Mouse (Mus musculus) lung, postnatal 36 days (tissue): ENCODE measurements around the gene Hipk4.
A peak's percentile ranks its signal among the peaks of the same experiment; 100 is the strongest.
"Not testable (repeated sequence)": the region's sequence is repeated elsewhere in the genome, so short reads cannot be mapped to it uniquely, and the experiment has no call there.

Experiments used
- DNase-seq: peaks from one replicate; pipeline ENCODE4 v3.0.0; 2022; ENCODE audit warnings: mixed read lengths

Hipk4 gene

DNA sequence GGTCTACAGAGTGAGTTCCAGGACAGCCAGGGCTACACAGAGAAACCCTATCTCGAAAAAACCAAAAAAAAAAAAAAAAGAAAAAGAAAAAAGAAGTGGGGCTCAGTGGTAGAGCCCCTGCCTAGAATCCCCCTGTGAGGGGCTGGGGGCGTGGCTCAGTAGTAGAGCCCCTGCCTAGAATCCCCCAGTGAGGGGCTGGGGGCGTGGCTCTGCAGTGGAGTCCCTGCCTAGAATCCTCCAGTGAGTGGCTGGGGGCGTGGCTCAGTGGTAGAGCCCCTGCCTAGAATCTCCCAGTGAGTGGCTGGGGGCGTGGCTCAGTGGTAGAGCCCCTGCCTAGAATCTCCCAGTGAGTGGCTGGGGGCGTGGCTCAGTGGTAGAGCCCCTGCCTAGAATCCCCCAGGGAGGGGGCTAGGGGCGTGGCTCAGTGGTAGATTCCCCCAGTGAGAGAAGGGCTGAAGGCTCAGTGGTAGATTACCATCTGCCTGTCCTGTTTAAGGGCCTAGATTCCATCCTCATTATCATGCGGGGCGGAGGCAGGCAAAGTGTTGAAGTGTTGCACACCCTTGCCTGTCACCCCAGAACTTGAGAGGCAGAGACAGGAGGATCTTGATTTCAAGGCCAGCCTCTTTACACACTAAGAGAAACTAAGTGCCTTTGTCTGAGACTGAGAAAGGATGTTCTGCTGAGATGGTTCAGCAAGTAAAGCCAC is 28.3 kb upstream of the Hipk4 start:
- DNase-seq, result not testable (repeated sequence)

DNA sequence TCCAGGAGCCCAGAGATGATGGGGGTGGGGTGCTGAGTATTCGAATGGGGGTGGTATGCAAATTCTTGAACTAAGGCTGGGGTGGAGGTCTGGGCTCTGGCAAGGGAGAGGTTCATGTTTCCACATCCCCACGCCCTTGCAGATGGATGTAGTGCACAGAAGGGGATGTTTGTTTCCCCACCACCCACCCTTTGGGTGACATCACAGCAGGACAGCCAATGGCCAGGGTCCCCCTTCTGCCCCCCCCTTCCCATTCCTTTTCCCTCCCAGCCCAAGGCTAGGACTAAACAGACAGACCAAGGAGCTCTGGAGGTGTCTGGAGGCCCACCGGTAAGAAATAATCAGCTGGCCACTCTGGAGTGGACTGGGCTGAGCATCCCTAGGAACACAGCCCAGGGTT is 24.0 kb upstream of the Hipk4 start, which contains the start of gene Prx:
Gene Prx (plus strand): TSS at position 289 of the 400 bp plus-strand sequence.
- peak; percentile 63 for DNase-seq

DNA sequence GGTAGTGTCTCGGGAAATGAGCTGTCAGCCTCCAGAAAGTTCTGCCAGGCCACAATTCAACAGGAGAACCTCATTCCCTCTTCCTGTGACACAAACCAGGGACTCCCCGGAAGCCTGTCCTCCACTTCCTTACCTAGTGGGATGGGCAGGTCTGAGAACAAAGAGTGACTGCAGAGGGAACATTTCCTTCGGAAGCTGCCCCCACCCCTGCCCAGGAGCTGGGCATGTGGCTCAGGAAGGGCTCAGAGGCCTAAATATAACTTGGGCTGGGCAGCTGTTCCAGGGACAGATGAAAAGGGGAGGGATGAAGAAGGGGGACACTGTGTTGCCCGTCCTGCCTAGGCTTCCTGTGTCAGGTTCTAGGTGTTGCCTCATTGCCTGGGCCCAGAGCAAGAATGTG is 21.4 kb upstream of the Hipk4 start:
- DNase-seq, result peak; percentile 78

DNA sequence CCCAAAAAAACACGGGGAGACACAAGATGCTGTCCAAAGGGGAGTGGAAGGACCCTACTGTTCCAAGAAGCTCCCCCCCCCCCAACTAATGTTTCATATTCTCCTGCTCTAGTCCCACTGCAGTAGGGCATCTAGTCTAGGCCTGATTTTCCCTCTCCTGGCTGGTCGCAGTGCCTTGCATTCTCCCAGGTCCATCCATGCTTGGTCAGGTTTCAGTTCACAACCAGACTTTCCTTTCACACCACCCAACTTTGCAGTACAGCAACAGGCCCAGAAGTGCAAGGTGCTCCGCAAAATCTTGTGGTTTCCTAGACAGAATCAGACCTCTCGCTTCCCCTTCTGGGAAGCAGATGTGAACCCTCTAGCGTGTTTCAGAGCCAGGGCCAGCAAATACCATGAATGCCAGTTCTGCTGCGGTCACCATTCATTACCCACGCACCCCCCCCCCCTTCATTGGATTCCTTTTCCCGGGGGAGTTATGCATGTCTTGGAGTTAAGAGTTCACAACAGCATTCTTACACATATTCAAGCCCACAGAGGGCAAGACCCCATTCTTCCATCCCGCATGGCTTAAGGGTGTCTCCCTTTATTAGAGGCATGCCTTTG is 16.2 kb upstream of the Hipk4 start:
- peak; percentile 24 for DNase-seq

DNA sequence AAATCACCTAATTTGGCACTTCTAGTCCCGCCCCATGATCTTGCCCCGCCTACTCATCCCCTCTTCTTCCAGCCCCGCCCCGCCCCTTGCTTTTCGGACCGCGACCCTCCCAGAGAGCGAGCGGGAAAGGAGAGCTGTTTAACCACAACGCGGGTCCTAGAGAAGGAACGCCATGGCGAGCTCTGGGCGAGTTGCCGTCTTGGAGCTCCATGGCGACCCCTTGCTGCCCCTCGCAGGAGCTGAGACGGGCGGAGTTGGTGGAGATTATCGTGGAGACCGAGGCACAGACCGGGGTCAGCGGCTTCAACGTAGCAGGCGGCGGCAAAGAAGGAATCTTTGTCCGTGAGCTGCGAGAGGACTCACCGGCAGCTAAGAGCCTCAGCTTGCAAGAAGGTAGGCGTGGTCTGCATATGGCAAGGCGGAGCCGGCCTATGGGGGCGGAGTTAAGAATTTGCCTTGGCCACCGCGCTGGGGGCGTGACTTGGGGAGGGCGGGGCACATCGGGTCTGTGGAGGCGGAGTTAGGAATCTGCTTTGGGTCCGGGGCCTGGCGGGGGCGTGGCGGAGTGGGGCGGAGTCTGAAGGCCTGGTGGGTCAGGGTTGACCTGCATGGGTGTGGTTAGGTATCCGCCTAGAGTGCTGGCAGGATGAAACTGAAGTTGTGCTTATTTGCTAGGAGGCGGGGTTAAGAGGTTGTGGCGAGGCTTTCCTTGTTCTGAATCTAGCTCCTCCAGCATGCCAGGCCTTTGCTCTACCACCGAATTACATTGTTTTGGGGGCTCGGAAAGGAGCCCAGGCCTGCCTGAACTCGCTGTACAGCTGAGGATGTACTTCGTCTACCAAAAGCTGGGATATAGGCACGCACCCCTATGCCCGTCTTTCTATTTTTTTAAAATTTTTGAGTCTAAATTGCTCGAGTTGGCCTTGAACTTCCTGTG is 15.1 kb upstream of the Hipk4 start:
- peak; percentile 100 for DNase-seq

DNA sequence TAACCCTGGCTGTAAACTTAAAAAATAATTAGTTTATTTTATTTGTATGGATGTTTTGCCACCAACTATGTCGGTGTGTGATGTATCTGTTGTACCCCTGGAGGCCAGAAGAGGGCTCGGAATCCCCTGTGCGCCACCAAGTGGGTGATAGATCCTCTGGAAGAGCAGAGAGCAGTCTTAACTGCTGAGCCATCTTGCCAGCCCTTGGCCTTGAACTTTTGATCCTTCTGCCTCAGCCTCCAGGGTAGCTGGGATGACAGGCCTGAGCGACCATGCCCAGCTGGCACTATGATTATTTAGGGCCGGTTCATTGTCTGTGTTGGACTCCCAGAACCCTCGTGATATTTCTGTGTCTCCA is 14.4 kb upstream of the Hipk4 start:
- DNase-seq, result peak; percentile 89

DNA sequence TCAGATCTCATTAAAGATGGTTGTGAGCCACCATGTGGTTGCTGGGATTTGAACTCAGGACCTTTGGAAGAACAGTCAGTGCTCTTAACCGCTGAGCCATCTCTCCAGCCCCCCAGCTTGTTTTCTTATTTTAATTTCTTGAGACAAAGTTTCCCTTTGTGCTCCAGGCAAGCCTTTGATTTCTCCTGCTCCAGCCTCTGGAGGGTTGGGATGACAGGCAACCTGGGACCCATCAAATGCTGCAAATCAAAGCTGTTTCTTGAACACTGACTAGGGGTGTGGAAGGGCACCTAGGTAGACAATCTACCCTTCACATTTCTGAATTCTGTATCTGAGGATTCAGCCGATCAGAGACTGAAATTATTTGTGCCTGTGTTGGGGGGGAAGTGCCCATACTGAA is 12.3 kb upstream of the Hipk4 start:
- DNase-seq, result no peak

DNA sequence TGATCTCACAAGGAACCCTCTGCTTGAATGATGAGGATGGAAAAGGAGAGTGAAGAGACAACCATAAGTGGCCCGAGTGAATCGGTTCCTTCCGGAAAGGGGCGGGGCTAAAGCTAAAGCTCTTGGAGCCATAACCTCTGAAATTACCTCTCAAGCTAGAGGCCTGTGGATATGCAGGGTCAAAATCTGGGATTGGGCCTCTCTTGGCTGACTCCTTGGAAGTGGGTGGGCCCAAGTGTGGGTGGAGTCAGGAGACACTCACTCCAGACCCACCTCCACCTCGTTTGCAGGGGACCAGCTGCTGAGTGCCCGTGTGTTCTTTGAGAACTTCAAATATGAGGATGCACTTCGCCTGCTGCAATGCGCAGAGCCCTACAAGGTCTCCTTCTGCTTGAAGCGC is 8.1 kb upstream of the Hipk4 start:
- no peak for DNase-seq

DNA sequence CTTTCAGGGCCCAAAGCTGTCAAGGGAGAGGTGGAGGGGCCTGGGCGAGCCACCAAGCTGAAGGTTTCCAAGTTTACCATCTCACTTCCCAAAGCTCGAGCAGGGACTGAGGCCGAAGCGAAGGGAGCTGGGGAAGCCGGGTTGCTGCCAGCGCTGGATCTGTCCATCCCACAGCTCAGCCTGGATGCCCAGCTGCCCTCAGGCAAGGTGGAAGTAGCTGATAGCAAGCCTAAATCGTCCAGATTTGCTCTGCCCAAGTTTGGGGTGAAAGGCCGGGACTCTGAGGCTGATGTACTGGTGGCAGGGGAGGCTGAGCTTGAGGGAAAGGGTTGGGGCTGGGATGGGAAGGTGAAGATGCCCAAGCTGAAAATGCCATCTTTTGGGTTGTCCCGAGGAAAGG is 4.8 kb upstream of the Hipk4 start:
- DNase-seq, result no peak

DNA sequence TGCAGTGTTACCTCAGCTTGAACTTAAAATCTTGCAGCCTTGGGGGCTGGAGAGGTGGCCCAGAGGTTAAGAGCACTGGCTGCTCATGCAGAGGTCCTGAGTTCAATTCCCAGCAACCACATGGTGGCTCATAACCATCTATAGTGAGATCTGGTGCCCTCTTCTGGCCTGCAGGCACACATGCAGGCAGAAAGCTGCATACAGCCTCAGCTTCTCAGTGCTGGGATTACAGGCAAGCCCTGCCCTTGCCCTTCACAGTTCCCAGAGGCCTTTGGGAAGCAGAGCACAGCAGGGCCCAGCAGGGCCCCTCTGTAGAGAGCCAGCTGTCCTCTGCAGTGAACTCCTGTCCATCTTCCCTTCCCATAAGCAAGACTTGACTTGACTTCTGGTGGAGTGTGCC is 3.0 kb upstream of the Hipk4 start:
- no peak for DNase-seq

DNA sequence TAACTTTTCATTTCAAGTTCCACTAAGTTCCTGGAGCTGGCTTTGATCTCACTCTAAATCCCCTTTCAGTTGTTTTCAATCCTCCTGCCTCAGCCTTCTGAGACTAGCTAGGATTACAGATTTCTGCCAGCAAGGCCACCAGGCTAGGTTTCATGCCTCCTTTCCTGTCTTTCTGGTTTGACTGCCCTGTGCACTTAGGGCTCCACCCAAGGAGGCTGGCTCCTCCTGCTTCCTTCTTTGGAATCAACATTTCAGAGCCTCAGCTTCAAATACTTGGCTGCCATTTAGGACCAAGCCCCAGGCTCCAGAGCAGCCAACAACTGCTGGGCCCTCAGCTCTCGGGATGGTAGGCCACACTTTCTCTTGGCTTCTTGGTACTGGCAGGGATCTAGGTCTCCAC is 2.5 kb upstream of the Hipk4 start:
- DNase-seq, result peak; percentile 69

DNA sequence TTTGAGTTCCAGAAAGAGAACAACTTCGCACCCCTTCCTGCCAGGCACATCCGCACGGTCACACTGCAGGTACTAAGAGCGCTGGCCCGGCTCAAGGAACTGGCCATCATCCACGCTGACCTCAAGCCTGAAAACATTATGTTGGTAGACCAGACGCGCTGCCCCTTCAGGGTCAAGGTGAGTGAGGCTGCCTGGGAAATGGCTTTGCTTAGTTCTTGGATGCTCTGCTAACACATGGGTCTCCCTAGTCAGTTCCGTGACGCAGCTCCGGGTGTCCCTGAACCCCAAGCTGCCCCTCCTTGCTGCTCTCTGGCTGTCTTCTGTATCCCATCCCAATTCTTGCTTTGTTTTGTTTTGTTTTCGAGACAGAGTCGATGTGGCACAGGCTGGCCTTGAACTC is 738 bp downstream of the Hipk4 start:
- DNase-seq, result no peak

DNA sequence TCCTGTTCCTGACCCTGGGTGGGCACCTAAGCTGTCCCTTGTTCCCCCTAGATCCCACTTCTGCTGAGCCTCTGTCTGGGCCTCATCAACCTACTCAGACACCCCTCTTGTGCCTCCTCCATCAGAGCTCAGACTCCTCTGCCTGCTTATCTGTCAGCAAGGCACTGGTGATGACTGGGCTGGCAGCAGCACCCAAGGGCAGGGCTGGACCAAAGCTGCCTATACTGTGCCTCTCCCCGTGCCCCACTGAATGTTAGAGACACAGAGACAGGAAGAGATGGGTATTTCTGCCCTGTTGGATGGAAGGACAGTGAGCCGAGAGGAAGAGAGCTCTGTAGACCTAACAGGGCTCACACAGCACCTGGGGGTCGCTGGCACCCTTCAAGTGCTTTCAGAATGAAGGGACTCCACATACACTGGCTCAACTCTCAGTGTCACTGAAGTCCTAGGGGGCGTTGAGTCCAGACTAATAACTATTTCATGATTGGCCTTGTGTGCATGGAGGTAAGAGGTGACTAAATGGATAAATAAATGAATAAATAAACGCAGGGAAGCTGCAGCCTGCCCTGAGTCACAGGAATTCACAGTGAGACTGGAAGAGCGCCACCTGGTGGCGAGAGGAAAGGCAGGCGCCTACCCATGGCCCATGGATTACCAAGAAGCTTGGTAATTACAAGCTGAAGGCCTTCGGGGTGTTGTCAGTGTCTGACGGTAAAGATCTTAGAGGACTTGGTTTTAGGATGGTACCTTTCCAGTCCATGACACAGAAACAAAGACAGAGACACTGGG is 3.2 kb downstream of the Hipk4 start:
- DNase-seq, result peak; percentile 86

DNA sequence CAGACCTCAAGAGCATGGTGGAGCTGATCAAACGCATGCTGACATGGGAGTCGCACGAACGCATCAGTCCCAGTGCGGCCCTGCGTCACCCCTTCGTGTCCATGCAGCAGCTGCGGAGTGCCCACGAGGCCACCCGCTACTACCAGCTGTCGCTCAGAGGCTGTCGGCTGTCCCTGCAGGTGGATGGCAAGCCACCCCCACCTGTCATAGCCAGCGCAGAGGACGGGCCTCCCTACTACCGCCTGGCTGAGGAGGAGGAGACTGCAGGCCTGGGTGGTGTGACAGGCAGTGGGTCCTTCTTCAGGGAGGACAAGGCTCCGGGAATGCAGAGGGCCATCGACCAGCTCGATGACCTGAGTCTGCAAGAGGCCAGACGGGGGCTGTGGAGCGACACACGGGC is 6.0 kb downstream of the Hipk4 start:
- DNase-seq, result no peak

DNA sequence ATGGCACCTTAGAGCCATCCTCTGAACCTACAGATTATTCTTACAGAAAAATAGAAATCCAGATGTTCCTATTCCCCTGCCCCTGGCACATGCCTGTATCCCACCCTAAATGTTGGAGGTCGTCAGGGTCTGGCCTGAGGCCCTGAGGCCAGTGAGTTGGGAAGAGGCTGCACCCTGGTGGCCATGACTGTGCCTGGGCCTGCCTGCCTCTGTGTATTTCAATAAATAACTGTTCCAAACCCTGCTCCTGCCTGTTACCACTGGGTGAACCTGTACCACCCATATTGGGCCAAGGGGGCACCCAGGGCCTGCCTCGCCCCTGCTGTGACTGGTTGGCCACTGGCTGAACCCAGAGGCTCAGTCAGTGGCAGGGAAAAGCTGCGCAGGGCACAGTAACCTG is 7.9 kb downstream of the Hipk4 start:
- DNase-seq, result no peak

DNA sequence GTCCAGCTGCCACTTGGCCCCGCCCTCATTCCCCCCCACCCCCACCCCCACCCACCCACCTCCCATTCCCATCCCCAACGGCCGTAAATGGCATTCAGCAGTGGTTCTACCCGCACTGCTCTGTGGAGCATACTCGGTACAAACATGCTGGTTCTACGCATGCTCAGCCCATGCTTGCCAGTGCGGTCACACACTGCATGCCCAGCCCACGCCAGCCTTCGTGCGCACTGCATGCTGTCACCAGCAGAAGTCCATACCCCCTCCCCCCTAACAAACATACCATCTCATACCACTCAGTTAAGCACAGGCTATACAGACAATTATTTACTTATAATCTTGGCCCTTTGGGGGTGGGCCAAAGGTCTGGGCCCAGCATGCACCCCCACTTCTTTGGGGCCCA is 8.6 kb downstream of the Hipk4 start:
- DNase-seq, result no peak

DNA sequence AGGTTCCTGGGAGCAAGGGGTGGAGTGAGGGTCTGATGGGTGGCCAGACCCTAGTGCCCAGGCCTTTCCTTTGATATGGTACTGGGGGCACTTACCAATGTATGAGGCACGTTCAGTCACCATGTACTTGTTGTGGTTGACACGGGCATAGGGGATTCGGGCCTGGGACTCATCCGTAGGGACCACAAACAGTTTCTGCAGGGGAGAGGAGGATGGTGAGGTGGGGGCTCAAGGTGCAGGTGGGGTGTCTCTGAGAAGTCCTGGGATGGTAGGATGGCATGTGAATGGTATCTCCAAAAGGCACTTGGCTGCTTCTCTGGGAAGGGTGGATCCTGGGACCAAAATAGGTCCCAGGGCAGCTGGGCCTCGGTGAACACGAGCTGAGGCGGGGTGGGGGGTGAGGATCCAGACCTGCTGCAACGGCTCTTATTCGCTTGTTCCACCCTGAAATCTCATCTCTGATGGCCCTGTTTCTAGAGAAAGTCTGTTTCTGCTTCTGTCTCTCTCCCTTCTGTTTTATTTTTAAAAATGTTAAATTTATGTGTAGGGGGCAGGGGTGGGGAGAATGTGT is 9.5 kb downstream of the Hipk4 start:
- no peak for DNase-seq

DNA sequence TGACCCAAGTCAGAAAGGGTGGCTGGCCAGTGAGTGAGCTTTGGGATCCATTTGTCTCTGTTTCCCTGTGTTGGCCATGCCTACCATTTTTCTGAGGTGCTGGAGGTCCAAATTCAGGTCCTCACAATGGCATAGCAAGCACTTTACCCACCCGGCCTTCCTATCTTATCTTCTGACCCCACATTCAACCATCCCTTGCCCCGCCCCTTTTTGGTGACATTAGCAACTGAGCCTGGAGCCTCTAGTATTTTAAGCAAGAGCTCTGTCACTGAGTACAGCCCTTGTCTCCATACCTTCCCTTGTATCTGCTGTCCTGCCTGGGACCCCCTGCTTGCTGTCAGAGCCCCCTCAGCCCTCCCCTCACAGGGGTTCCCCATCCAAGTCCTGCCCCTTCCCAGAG is 12.3 kb downstream of the Hipk4 start:
- no peak for DNase-seq

DNA sequence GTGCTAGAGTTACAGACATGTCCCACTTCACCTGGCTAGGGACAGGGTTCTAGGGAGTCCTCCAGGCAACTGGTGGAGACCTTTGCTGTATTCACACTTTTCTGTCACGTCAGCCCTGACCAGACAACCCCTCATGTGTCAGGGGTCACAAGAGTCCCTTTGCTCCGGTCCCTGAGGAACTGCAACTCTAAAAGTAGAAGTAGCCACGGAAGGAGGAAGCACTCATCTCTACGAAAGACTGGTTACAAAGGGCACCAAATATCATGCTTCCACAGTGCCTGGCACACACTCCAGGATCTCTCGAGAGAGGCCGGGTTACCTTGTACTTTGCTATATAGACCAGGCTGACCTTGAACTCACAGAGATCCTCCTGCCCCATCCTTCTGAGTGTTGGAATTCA is 13.6 kb downstream of the Hipk4 start:
- peak; percentile 47 for DNase-seq

DNA sequence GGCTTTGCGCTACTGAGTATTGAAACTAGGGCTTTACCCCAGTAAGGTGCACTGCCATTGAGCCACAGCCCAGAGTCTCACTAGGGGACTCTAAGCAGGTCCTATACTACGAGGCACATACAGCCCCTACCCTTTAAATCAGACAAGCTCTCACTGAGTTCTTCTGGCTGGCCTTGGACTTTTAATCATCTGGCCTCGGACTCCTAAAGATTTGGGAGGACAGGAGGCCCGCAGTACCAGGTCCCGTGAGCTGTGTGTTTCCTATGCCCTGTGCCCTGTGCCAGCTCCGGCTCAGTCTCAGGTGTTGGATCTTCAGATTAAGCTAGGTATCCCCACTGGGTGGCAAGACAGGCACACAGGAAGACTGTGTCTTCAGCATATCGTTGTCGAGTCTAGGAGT is 14.9 kb downstream of the Hipk4 start:
- no peak for DNase-seq

DNA sequence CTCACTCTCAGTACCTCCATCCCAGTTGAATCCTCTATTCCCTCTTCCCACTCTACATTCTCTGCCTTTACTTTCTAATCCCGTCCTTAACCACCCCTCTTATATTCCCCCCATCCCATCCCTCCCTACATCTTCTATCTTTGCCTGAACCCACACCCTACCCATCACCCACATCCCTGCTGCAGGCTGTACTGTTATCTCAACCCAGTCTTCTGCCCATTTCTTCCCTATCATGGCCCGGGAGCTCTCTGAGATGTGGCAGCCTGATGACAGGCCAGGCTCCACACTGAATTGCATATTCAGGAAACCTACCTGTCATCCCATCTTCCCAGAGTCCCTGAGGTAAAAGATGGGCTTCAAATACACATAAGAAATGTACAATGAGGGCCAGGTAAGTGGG is 15.7 kb downstream of the Hipk4 start:
- no peak for DNase-seq

DNA sequence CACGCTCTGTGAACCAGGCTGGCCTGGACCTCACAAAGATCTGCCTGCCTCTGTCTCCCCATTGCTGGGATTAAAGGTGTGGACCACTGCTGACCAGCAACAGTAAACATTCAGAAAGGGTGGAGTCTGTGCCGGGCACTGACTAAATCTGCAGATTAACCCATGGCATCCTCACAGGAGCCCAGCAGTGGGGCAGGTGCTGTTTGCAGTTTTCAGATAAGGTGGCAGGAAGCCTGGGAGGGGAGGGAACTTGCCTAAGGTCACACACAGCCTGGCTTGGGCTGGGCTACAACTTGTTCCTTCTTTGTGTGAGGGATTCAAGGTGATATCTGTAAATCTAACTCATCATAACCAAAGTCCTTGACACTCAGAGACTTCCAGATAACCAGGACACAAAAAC is 17.5 kb downstream of the Hipk4 start:
- no peak for DNase-seq

DNA sequence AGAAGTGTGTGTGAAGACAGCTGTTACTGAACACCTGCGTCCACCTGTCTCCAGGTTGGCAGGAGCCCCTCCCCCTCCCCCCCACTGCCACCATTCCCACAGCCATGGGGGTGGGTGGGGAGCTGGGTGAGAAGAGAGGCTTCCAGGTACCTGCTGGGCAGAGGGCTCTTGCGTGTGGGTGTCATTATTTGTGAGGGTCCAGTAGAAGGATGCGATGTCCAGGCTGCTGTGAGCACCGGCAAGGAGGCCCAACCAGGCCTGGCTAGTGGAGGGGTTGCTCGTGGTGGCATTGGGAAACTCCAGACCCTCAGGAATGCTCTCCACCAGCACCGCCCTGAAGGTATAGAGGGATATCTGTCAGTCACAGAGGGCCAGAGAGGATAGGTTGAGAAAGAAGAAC is 17.9 kb downstream of the Hipk4 start:
- DNase-seq, result no peak
